Mouse (Mus musculus): Measurements from ENCODE around the gene Fam136a. TPM values are rescaled to one million over a fixed set of nuclear protein-coding genes. Genes with fewer than 3 reads are reported as not detected.
"Not testable (repeated sequence)": the region's sequence is repeated elsewhere in the genome, so short reads cannot be mapped to it uniquely, and the experiment has no call there.

The Fam136a gene
- total RNA-seq, 2 experiments from 2014 or later = 20.5 to 21.7 TPM

DNA sequence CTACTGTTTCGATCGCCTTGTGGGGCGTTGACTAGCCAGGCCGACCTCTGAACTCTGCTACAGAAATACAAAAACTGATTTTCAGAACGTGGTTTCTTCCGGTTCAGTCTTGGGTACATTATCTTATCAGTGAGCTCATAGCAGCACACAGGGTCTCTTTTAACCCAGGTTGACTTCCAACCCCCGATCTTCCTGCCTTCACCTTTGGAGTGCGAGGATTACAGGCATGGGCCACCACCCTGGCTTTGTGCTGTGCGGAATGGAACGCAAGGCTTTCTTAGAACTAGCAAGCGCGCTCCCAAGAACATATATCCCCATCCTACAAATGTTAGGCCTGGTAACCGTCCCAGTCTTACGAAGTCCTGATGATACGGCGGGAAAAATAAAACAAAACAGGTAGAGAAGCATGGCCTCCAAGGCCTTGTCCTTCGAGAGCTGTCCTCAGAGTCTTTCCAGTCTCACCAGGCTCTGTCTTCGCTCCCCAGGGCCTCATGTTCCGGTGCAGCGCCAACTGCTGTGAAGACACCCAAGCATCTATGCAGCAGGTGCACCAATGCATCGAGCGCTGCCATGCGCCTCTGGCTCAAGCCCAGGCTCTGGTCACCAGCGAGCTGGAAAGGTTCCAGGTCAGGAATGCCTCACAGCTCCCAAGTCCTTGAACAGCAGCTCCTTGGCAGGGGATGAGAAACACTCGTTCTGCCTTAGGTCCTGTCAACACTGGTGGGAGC is 843 bp downstream of the Fam136a start:
- peak; percentile 11 to 22 for DNase-seq (ENCODE audit: low spot score in 2 of 2)

DNA sequence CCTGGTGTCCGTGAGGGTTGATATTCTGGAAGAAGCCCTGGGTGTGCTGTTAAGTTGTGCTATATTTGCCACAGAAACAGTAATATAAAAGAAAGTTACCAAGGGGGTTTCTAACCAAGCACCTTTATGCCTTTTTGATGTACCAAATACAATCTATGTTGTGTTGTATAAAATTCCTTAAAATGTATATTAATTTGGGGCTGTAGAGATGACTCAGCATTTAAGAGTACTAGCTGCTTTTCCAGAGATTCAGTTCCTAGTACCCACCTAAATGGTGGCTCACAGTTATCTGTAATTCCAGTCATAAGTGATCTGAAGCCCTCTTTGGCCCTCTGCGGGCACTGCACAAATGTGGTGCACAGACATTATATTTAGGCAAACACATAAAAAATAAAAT is 1.4 kb downstream of the Fam136a start:
- DNase-seq (ENCODE audit: low spot score in 2 of 2) = no peak

DNA sequence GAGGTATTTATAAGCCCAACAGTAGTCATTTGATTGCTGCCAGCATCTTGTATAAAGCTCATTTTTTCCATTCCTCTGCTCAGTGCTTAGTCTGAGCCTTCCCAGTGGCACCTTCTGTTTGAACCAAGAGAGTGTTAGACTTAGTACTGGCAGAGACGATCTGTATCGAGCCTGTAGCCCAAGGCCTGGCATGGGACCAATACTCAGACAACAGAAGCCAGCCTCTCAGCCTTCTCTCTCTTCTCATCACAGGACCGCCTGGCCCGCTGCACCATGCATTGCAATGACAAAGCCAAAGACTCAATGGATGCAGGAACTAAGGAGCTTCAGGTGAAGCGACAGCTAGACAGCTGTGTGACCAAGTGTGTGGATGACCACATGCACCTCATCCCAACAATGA is 3.0 kb downstream of the Fam136a start:
- no peak for DNase-seq (ENCODE audit: low spot score in 2 of 2)

DNA sequence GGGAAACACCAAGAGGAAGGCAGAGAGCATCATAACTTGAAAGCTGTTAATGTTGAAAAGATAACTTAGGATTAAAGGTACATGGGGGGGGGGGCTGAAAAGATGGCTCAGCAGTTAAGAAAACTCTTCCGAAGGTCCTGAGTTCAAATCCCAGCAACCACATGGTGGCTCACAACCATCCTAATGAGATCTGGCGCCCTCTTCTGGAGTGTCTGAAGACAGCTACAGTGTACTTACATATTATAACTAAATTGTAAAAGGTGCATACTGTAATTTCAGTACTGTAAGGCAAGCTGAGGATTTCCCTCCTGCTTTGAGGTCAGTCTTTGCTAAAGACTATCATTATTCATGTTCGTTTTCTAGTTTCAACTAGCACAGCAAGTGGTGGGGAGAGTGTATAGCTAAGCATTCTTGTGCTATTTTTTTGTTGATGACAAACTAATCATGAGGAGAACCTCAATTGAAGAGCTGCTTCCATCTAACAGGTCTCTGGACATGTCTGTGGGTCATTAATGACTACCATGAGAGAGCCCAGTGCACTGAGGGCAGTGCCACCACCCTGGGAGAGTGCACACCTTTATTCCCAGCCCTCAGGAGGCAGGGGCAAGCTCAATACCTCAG is 4.8 kb downstream of the Fam136a start:
- no peak for DNase-seq (ENCODE audit: low spot score in 2 of 2)

DNA sequence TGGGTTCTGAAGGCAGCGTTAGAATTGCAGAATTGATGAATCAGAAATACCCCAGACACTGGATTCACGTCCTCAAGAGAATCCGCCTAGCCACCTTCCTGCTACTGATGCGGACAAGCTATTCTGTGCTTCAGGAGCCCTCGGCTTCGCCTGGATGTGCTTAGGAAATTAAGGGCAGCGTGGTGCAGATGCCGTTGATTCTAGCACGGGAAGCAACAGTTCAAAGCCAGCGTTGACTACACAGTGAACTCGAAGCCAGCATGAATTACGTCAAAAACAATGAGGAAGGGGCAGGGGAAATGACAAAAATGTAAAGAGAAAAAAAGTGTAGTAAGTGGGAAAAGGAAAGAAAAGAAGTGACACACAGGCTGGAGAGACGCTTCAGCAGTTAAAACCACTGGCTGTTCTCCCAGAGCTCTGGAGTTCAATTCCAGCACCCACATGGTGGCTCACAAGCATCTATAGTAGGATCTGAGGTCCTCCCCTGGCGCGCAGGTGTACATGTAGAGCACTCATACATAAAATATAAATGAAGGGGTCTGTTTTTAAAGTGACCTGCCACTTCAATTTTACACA is 5.4 kb downstream of the Fam136a start, which contains the start of gene Snrpg:
Gene Snrpg (plus strand): TSS at position 541 of the 576 bp plus-strand sequence.
- no peak for DNase-seq (ENCODE audit: low spot score in 2 of 2)

DNA sequence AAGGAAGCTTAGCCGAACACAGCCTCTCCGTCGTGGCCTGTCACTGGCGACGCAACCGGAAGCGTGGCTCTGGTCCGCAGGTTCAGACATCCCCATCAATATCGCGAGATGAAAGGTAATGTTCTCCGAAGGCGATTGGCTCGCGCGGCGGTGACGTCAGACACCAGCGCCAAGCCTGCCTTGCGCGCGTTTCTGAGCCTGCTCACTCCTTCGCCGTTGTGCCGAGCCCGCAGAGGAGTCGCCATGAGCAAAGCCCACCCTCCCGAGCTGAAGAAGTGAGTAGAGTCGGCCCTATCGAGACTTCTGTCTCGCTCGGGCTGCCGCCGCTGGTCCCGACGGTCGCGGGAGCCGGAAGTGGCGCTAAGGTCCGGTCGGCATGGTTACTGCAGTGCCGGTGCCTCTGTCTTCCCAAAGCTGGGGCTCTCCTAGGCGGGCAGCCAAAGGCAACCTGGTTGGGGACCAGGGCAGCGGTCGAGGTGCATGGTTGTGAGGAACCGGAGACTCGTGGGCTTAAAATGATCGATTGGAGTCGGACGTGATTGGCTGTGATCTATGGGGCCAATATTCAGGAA is 6.0 kb downstream of the Fam136a start:
- peak; percentile 97 for DNase-seq (ENCODE audit: low spot score in 2 of 2)

DNA sequence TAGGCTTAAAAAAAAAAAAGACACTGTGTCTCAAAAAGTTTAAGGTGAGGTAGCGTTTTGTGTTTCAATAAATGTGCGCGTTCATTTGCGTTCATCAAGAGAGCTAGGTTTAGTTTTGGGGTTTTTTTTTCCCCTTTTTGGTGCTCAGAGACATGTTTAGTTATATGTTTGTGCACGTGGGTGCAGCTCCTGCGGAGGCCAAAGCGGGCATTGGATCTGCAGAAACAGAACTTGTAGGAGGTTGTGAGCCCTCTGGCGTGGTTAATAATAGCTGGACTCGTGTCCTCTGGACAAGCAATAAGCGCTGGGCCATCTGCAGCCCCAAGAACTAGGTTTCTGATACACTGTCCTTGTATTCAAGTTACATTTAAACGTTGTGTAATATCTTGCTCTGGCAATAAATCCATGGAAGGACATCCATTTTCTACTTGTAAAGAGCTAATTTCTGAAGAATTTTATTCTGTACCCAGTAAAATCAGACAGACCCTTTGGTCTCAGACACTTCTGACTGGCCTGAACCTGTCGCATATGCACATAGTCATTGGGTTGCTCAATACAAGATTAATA is 6.6 kb downstream of the Fam136a start:
- DNase-seq (ENCODE audit: low spot score in 2 of 2) = no peak

DNA sequence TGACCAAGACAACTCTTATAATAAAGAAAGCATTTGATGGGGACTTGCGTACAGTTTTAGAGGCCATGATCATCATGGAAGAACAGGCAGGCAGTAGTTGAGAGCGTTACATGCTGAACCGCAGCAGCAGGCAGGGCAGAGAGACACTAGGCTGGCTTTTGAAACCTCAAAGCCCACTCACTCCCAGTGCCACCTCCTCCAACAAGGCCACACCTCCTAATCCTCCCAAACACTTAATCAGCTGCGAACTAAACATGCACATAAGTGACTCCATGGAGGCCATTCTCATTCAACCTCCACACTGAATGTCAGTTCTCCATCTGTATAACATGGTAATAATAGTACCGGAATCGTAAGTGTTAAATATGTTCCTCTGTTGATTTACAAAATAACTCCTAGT is 8.1 kb downstream of the Fam136a start:
- no peak for DNase-seq (ENCODE audit: low spot score in 2 of 2)

DNA sequence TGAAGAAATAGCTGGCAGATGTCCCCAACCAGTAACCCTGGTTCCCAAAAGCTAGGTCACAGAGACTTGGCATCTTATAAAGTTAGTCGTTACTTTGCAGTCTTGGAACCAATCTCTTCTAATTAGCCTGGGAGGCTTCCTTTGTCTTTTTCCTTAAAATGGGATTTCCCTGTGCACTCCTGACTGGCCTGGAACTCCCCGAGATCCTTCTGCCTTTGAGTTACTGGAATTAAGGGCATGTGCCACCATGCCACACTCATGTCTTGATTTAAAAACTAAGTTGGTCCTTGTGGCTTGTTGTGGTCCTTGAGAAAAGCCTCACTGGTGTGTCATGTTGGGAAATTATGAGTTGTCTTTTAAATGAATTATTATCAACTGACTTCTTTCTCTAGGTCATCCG is 12.9 kb downstream of the Fam136a start:
- no peak for DNase-seq (ENCODE audit: low spot score in 2 of 2)

DNA sequence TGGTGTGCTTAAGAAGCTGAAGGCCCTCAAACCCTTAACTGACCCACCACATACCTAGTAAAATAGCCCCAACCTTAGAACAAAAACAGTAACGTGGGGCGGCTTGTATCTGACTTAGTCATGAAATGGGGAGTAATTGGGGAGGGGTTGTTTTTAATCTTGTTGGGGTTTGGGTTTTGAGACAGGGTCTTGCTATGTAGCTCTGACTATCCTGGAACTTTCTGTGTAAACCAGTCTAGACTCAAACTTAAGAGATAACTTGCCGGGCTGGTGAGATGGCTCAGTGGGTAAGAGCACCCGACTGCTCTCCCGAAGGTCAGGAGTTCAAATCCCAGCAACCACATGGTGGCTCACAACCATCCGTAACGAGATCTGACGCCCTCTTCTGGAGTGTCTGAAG is 14.7 kb downstream of the Fam136a start:
- not testable (repeated sequence) for DNase-seq (ENCODE audit: low spot score in 2 of 2)

DNA sequence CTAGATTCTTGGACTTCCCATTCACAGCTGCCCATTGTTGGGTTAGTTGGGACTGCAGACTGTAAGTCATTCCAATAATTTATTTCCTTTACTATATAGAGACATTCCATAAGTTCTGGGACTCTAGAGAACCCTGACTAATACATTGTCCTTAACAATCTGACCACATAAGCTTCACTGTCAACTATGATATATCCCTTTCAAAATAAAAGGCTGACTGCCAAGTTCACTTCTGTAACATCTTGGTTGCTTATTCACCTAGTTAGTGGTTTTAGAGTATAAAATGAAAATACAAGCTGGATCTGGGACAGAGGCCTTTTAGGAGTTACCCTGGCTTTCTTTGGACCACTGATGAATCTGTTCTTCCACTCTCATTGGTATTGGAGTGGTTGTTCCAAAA is 17.1 kb downstream of the Fam136a start:
- no peak for DNase-seq (ENCODE audit: low spot score in 2 of 2)

DNA sequence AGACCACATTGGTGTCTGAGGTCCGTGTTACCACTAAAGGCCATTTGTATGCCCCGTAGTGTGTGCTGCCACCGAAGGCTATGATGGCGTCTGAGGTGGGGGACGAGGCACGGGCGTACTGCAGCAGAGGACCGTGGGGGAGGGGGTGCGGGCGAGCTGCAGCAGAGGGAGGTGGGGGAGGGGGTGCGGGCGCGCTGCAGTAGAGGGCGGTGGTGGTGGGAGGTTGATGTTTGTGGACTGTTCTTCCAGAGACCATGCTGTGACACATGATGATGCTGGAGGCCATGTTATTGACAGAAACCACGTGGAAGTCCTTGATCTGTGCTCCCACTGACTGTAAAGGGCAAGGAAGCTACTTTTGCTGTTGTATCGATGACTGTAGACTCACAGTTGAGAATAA is 17.9 kb downstream of the Fam136a start:
- DNase-seq (ENCODE audit: low spot score in 2 of 2) = no peak

DNA sequence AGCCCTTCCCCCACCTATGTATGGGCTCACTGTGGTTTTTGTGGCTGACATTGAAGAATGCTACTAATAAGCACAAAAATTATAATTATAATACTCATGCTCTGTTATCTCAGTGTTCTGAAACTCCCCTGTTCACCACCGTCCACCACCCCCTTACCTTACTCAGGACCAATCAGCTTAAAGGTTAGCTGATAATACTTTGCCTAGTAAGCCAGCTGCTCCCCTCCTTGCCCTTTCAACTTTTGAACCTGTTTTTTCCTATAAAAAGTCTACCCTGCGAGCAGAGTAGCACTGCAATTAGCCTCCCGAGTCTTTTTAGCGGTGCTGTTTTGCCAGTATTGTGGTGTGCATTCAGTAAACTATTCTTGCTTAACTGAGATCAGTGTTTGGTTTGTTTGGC is 19.2 kb downstream of the Fam136a start:
- no peak for DNase-seq (ENCODE audit: low spot score in 2 of 2)

DNA sequence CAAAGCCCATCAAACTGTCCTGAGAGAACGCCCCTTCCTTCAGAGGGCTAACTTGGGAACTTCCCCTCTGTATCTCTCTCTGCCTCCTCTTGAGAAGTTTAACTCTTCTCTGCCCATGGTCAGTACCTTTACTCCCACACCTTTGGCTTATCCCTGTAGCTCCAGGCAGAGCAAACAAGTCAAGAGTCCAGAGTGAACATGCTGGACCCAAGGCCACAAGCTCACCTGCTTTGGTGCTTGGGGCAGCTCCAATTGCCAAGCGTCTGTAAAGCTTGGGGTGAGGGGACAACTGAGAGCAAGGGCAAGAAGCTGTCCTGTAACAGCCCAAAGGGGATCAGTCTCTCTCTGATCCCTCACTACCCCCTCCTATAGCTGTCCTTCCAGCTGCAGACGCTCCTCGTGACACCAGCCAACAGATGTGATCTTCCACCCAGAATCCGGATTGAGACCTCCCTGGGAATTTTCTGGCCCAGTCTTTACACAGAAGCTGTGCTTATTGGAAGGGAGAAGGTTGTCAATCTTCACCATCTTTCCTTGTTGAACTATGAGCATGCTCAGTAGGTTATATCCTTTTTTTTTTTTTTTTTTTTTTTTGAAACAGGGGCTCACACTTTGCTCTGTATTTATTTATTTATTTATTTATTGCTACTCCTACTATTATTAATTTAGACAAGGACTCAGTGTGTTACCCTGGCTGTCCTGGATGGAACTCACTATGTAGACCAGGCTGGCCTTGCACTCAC is 20.1 kb downstream of the Fam136a start:
- no peak for DNase-seq (ENCODE audit: low spot score in 2 of 2)

DNA sequence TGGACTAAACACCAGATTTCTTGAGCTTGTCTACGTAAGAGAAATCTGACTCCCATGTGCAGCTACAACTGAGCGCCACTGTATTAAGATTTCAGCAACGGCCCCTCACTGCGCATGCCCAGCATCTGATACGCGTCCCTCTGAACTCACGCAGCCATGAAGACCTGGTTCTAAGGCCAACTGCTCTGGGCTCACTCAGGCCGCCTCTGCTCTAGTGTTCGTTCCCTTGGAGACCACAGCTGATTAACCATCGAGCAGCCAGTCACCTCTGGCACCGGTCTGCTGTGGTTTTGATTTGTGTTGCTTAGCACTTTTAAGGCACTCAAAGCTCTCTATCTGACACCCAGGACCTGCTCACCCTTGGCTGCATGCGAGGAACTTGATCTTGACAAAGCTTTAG is 21.9 kb downstream of the Fam136a start:
- no peak for DNase-seq (ENCODE audit: low spot score in 2 of 2)

DNA sequence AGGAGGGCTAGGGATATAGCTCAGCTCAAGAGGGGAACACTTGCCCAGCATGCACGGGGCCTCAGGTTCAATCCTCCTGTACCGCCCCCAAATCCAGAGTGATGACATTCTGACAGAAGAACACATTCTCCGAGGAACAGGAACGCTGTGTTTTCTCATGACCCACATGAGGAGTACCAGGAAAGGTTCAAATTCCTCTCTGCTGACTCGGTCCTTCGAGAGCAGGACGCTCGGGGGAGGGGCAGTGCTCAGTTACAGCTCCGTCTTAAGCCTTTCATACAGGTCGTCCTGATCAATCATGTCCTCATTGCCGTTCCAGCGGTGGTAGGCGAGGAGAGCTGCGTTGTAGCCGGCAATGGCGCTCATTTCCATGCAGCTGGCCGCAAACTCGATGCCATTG is 23.0 kb downstream of the Fam136a start:
- no peak for DNase-seq (ENCODE audit: low spot score in 2 of 2)

DNA sequence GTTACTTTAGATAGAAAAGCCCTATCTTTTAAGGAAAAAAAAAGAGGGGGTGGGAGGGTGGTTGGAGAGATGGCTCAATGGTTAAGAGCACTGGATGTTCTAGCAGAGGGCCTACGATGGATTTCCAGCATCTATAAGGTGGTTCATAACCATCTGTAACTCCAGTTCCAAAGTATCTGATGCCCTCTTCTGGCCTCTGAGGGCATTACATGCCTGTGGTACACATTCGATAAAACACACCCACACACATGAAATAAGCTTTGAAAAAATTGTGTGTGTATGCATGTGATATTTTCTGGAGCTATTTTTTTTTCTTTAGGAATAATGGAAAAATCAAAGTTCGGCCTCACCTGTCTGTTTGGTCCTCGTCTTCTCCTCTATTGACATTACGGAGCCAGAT is 25.9 kb downstream of the Fam136a start:
- no peak for DNase-seq (ENCODE audit: low spot score in 2 of 2)

DNA sequence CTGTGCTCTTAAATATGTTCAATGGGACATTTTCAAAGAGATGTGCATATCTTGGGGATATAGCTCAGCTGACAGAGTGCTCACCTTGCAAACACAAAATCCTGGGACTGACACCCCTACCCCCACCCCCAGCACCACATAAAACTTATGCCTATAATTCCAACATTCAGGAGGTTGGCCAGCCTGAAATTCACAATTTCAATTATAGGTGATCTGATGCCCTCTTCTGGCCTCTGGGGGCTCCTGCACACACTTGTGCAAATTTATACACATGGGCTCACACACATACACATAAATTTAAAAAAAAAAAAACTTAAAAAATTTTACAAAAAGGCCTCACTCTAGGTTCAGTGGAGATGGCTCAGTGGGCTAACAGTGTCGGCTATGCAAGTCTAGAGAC is 27.7 kb downstream of the Fam136a start:
- DNase-seq (ENCODE audit: low spot score in 2 of 2) = no peak

DNA sequence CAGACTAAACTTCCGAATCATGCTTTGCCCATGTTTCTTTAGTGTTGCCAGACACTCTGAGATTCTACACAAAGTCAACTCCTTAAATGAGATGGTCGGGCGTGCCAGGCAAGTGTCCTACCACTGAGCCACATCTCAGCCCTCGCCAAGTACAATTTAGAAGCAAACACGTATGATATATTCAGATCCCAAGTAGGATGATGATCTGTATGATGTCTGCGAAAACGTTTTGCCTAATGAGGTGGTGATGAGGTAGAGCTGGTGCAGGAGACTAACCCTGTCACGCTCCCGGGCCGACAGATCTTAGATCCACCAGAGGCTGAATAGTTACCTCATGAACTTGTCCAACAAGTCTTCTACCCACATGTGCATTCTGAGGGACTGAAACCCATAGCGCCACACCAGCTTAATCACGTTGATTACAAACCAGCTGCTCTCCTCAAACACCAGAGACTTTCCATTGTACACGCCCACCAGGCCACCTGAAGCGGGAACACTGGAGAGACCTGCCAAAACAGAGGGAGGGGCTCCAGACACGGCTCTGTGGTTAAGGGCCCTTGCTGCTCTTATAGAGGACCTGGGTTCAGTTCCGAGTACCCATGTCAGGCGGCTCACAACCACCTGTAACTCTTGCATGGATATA is 28.8 kb downstream of the Fam136a start:
- no peak for DNase-seq (ENCODE audit: low spot score in 2 of 2)

DNA sequence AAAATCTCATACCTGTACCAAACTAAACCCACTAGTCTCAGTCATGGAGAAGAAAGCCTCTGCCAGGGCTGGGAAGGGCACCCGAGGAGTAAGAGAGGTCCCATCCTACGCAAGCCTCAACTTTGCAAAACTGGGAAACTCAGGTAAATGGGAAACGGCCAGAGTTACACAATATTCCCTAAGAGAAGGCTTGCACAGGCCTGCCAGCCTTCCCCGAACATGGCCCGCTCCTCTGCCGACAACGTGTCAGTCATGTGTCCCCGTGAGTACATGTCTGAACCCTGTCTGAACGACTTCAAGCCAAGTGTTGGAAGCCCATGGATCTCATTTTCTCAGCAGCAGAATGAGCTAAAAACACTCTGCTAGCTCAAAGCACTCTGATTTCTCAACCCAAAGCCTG is 29.6 kb downstream of the Fam136a start:
- no peak for DNase-seq (ENCODE audit: low spot score in 2 of 2)

DNA sequence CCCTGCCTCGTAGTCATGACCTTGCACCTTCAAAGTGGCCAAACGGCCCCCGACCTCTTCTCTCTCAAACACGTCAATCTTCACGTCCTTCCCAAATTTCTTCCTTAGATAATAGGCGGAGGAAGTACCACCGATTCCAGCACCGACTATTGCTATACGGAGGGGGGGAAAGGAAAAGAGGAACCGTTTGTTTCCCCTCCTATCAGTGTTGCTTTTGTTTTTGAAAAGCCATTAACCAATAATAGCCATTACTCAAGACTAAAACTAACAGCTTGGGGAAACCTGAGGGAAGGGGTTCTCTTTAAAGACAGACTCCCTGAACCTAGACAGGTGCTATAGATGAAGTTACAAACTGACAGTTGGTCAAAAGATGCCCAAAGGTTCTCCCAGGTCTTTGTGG is 30.5 kb downstream of the Fam136a start:
- DNase-seq (ENCODE audit: low spot score in 2 of 2) = no peak

All from left cerebral cortex, adult 18-20 months (tissue).